Mouse (Mus musculus): ENCODE measurements around the gene H2afx. TPM values are rescaled to one million over a fixed set of nuclear protein-coding genes. Genes with fewer than 3 reads are reported as not detected.

H2afx gene
- total RNA-seq (2012; rRNA removed) = 488 and 589 TPM in 2 replicates
- 32.5 and 36.3 TPM in 2 replicates for total RNA-seq (2014; rRNA removed)
- 39.5 and 56.6 TPM in 2 replicates for polyA plus RNA-seq (2012; ENCODE audit: insufficient read length, low read depth)

GRCm38 (mm10) chr9:44334396-44335330 lies at the start of gene H2afx:
H2afx (plus strand) TSS chr9:44334694.
- TF ChIP-seq JUND (conservative IDR thresholded peaks at IDR 0.05; ENCODE audit: low read depth, low read length) = no peak
- peak; percentile 63 for TF ChIP-seq MXI1 (IDR thresholded peaks at IDR 0.05; ENCODE audit: low read depth, low read length)
- TF ChIP-seq MAX (IDR thresholded peaks at IDR 0.05; ENCODE audit: low read length) = no peak; the same call in 1 of the 2 replicates
- peak; percentile 98 for TF ChIP-seq TCF12 (IDR thresholded peaks at IDR 0.05; ENCODE audit: low read depth, low read length)
- peak; percentile 100 for TF ChIP-seq ZMIZ1 (IDR thresholded peaks at IDR 0.05; ENCODE audit: low read depth, low read length)
- TF ChIP-seq UBTF (IDR thresholded peaks at IDR 0.05; ENCODE audit: low read depth, low read length) = peak; percentile 98
- peak; percentile 99 for TF ChIP-seq POLR2AphosphoS2 (IDR thresholded peaks at IDR 0.05; ENCODE audit: low read depth, low read length)
- peak; percentile 85 for TF ChIP-seq MAZ (IDR thresholded peaks at IDR 0.05; ENCODE audit: low read depth, low read length)
- peak in 1 of 2 experiments; percentile 27; a peak in 1 of 4 replicates for TF ChIP-seq CTCF (conservative IDR thresholded peaks at IDR 0.05 in 1 of 2, IDR thresholded peaks at IDR 0.05 in 1 of 2; ENCODE audit: low read depth in 2 of 2, low read length in 2 of 2)
- TF ChIP-seq NELFE (IDR thresholded peaks at IDR 0.05; ENCODE audit: low read depth, low read length) = peak; percentile 100
- TF ChIP-seq IRF4 (IDR thresholded peaks at IDR 0.05; ENCODE audit: low read depth, low read length) = peak; percentile 11; the same call in 1 of the 2 replicates
- no peak for TF ChIP-seq USF2 (conservative IDR thresholded peaks at IDR 0.05; ENCODE audit: low read depth, low read length)
- TF ChIP-seq TBP (conservative IDR thresholded peaks at IDR 0.05; ENCODE audit: low read depth, low read length) = peak; percentile 99
- peak; percentile 58; the same call in 1 of the 2 replicates for TF ChIP-seq ELF1 (IDR thresholded peaks at IDR 0.05; ENCODE audit: low read depth, low read length)
- peak; percentile 89 for TF ChIP-seq RCOR1 (conservative IDR thresholded peaks at IDR 0.05; ENCODE audit: low read depth, low read length)
- peak; percentile 99 for TF ChIP-seq POLR2A (IDR thresholded peaks at IDR 0.05; ENCODE audit: low read depth, low read length)
- no peak for TF ChIP-seq RAD21 (IDR thresholded peaks at IDR 0.05; ENCODE audit: low read depth, low read length)
- no peak for TF ChIP-seq MAFK (IDR thresholded peaks at IDR 0.05; ENCODE audit: insufficient replicate concordance, low read length)
- no peak for TF ChIP-seq ZKSCAN1 (IDR thresholded peaks at IDR 0.05; ENCODE audit: borderline replicate concordance, low read depth, low read length)
- TF ChIP-seq GABPA (IDR thresholded peaks at IDR 0.05; ENCODE audit: insufficient replicate concordance, low read depth, low read length) = no peak
- TF ChIP-seq HCFC1 (IDR thresholded peaks at IDR 0.05; ENCODE audit: low read depth, low read length) = peak; percentile 69
- no peak for TF ChIP-seq CHD1 (IDR thresholded peaks at IDR 0.05; ENCODE audit: low read depth, low read length)
- peak; percentile 91 for TF ChIP-seq SIN3A (IDR thresholded peaks at IDR 0.05; ENCODE audit: low read length)
- peak; percentile 68 for TF ChIP-seq NRF1 (IDR thresholded peaks at IDR 0.05; ENCODE audit: low read depth, low read length)
- TF ChIP-seq MEF2A (IDR thresholded peaks at IDR 0.05; ENCODE audit: borderline replicate concordance, low read depth, low read length) = peak; percentile 50; the same call in 1 of the 2 replicates
- TF ChIP-seq ETS1 (conservative IDR thresholded peaks at IDR 0.05; ENCODE audit: low read depth, low read length) = 0 out of 2 replicates have a peak, but pooled peaks have one; percentile 18
- peak; percentile 75 for TF ChIP-seq MYC (IDR thresholded peaks at IDR 0.05; ENCODE audit: low read depth, low read length)
- 0 out of 2 replicates have a peak, but pooled peaks have one; percentile 59 for TF ChIP-seq KAT2A (IDR thresholded peaks at IDR 0.05; ENCODE audit: insufficient replicate concordance, low read length)
- TF ChIP-seq EP300 (IDR thresholded peaks at IDR 0.05; ENCODE audit: low read length) = no peak
- TF ChIP-seq E2F4 (IDR thresholded peaks at IDR 0.05; ENCODE audit: insufficient replicate concordance, low read depth, low read length) = peak; percentile 100
- TF ChIP-seq CHD2 (IDR thresholded peaks at IDR 0.05; ENCODE audit: low read length) = peak; percentile 90
- 0 out of 2 replicates have a peak, but pooled peaks have one; percentile 10 for TF ChIP-seq BHLHE40 (IDR thresholded peaks at IDR 0.05; ENCODE audit: low read depth, low read length)
- TF ChIP-seq SMC3 (IDR thresholded peaks at IDR 0.05; ENCODE audit: low read depth, low read length) = no peak; the same call in 1 of the 2 replicates
- Histone ChIP-seq H3K27ac (ENCODE audit: insufficient read depth, low read depth) (peak within 1 kb of the TSS; percentile 92), H3K4me2 (ENCODE audit: insufficient read depth, low read depth, poor library complexity, severe bottlenecking) (peak within 1 kb of the TSS; percentile 76; the same call in 1 of the 2 replicates), H3K9ac (ENCODE audit: insufficient read depth, low read depth) (peak within 1 kb of the TSS; percentile 96), H3K4me1 (ENCODE audit: control insufficient read depth in 1 of 2, insufficient read depth in 2 of 2) (peaks cover 10 to 39% of the 10 kb centered on the region in 2 experiments; a peak in 2 of 4 replicates), H3K4me3 (replicated peaks in 1 of 3; ENCODE audit: low read depth in 2 of 3, low read length in 2 of 3, poor library complexity in 1 of 3) (peak within 1 kb of the TSS; percentile 70 to 98 (median 87)), H3K9me3 (replicated peaks; ENCODE audit: low read length) (no peaks in the 10 kb centered on the region), H3K36me3 (replicated peaks in 1 of 2; ENCODE audit: control insufficient read depth in 1 of 2, insufficient read depth in 1 of 2, low read length in 1 of 2) (peaks cover 47 to 65% of the 10 kb centered on the region in 2 experiments), H3K27me3 (replicated peaks) (no peaks in the 10 kb centered on the region), H3K79me2 (replicated peaks; ENCODE audit: control insufficient read depth, extremely low read depth, insufficient read depth, poor library complexity, severe bottlenecking) (peaks cover 31% of the 10 kb centered on the region)
- in situ Hi-C loops (cut with MboI; ENCODE audit: low pct_ligation_motif_present, low pct_unique_long_range_greater_than_20kb, low sequenced_read_pairs) = no loop called here
- DNase-seq (ENCODE audit: extremely low read depth) = peak; percentile 99
- dilution Hi-C loops (cut with MboI; ENCODE audit: extremely low pct_ligation_motif_present, extremely low pct_unique_long_range_greater_than_20kb, low sequenced_read_pairs) = no loop called here

Data from CH12.LX (cell line).